Mouse (Mus musculus): ENCODE data around the gene Pxmp2.

- TF ChIP-seq CTCF (IDR thresholded peaks at IDR 0.05; ENCODE audit: borderline replicate concordance, insufficient read depth, low read depth, low read length) (peak; percentile 74), POLR2A (IDR thresholded peaks at IDR 0.05; ENCODE audit: borderline replicate concordance, insufficient read depth, low read length) (peak; percentile 67; the same call in 1 of the 2 replicates)
Observed at GRCm38 (mm10) chr5:110269141-110270101, 16.6 kb downstream of the Pxmp2 start, which contains the start of gene Pgam5.

All from cerebellum, adult 2 months (tissue).